Mouse (Mus musculus) myocyte (in vitro differentiated cells): ENCODE results near the gene Fam107b. TPM values are rescaled to one million over a fixed set of nuclear protein-coding genes. Genes with fewer than 3 reads are reported as not detected.

Experiments used
- H3K27me3 ChIP-seq: one replicate; pipeline ENCODE4 v1.6.1; 2011; ENCODE audit not compliant: control insufficient read depth, insufficient read depth, insufficient read length
- H3K36me3 ChIP-seq: one replicate; pipeline ENCODE4 v1.6.1; 2011; ENCODE audit not compliant: control insufficient read depth, insufficient read depth
- H3K4me2 ChIP-seq: one replicate; pipeline ENCODE4 v1.6.1; 2011; ENCODE audit warnings: low read depth, control low read depth
- H3K4me3 ChIP-seq: one replicate; pipeline ENCODE4 v1.5.1; 2011; ENCODE audit warnings: mild to moderate bottlenecking, control low read depth, moderate library complexity
- H3K79me2 ChIP-seq: one replicate; pipeline ENCODE4 v1.6.1; 2011; ENCODE audit not compliant: control insufficient read depth, insufficient read depth
- H3ac ChIP-seq: one replicate; pipeline ENCODE4 v1.6.1; 2011; ENCODE audit not compliant: control insufficient read depth, insufficient read length
- CEBPB ChIP-seq: IDR thresholded peaks from 2 replicates; pipeline ENCODE4 v1.6.1; 2011; ENCODE audit warnings: mild to moderate bottlenecking, moderate library complexity; ENCODE audit not compliant: poor library complexity, insufficient read depth, severe bottlenecking
- E2F4 ChIP-seq: IDR thresholded peaks from one replicate; pipeline ENCODE4 v1.6.1; 2011; ENCODE audit warnings: mild to moderate bottlenecking, control low read depth, moderate library complexity; ENCODE audit not compliant: insufficient read depth
- MAX ChIP-seq: IDR thresholded peaks from one replicate; pipeline ENCODE4 v1.6.1; 2011; ENCODE audit warnings: low read depth, mild to moderate bottlenecking, control low read depth
- MYOD1 ChIP-seq, 3 experiments: IDR thresholded peaks; one replicate each; pipeline ENCODE4 v1.6.1; 2011; ENCODE audit warnings: control low read depth in 2 of 3, low read depth in 2 of 3, mild to moderate bottlenecking in 2 of 3, moderate library complexity in 1 of 3; ENCODE audit not compliant: insufficient read length in 2 of 3, control insufficient read depth in 1 of 3
- MYOG ChIP-seq, 3 experiments: IDR thresholded peaks; one replicate each; pipeline ENCODE4 v1.6.1; 2011; ENCODE audit warnings: control low read depth in 2 of 3, low read depth in 2 of 3, mild to moderate bottlenecking in 2 of 3; ENCODE audit not compliant: insufficient read length in 2 of 3, control insufficient read depth in 1 of 3, insufficient read depth in 1 of 3
- POLR2A ChIP-seq: IDR thresholded peaks from one replicate; pipeline ENCODE4 v1.6.1; 2011; ENCODE audit warnings: low read depth, mild to moderate bottlenecking, control low read depth, moderate library complexity; ENCODE audit not compliant: insufficient read length
- POLR2AphosphoS2 ChIP-seq: IDR thresholded peaks from one replicate; pipeline ENCODE4 v1.6.1; 2011; ENCODE audit warnings: low read depth, control low read depth; ENCODE audit not compliant: insufficient read length
- REST ChIP-seq: IDR thresholded peaks from one replicate; pipeline ENCODE4 v1.6.1; 2011; ENCODE audit warnings: mild to moderate bottlenecking, control low read depth, moderate library complexity; ENCODE audit not compliant: insufficient read depth, insufficient read length
- SRF ChIP-seq: IDR thresholded peaks from one replicate; pipeline ENCODE4 v1.6.1; 2011; ENCODE audit warnings: low read depth; ENCODE audit not compliant: control insufficient read depth, insufficient read length
- TCF12 ChIP-seq: IDR thresholded peaks from one replicate; pipeline ENCODE4 v1.6.1; 2011; ENCODE audit warnings: mild to moderate bottlenecking, control low read depth; ENCODE audit not compliant: poor library complexity, insufficient read depth, severe bottlenecking
- TCF3 ChIP-seq: IDR thresholded peaks from one replicate; pipeline ENCODE4 v1.6.1; 2011; ENCODE audit warnings: low read depth, control low read depth; ENCODE audit not compliant: insufficient read length
- USF1 ChIP-seq: IDR thresholded peaks from one replicate; pipeline ENCODE4 v1.6.1; 2011; ENCODE audit warnings: low read depth, mild to moderate bottlenecking, control low read depth, moderate library complexity
- polyA plus RNA-seq: library from polyadenylated mRNA; unstranded; fragments of >200 nt; fragmentation: generic; extraction: Trizol; gene quantifications from one replicate; pipeline ENCODE4 v1.2.1, GENCODE M21; 2012; ENCODE audit warnings: missing spikeins

The Fam107b gene
- polyA plus RNA-seq, 1 experiment = 10.0 TPM

DNA sequence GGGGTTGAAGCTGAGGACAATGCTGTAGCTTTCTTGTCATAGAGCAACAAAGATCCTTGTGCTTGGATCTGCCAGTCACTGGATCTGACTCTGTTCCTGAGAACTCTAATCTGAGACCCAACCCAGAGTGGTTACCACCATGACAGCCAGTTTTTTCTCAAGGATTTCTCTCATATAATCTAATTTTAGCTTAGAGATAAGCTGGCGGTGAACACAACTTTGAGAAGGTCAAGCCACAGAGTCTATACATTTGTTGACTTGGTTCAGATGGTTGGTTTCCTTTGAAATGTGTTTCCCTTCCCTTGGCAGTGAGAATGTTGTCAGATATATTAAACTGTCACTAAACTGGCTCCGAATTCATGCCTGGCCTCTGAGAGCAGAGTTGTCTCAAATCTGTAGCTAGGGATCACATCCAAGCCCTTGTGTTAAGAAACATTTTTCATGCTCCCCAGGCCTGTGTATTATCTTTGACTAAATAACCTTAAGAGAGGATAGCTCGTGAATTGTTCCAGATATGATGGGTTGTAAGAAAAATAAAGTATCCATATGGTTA lies 15.0 kb downstream of the Fam107b start:
- TF ChIP-seq CEBPB = no peak
- no peak for TF ChIP-seq POLR2A
- no peak for TF ChIP-seq MAX
- TF ChIP-seq POLR2AphosphoS2 = no peak
- TF ChIP-seq USF1 = no peak
- TF ChIP-seq TCF3 = no peak
- no peak overlapping the region for H3ac ChIP-seq
- no peak overlapping the region for H3K4me2 ChIP-seq
- H3K27me3 ChIP-seq = no peaks in the 10 kb centered on the region
- no peaks in the 10 kb centered on the region for H3K36me3 ChIP-seq
- H3K4me3 ChIP-seq = no peak overlapping the region
- no peaks in the 10 kb centered on the region for H3K79me2 ChIP-seq

GRCm38 (mm10) chr2:3590086-3590915 lies 20.0 kb downstream of the Fam107b start:
- H3K4me3 ChIP-seq = no peak overlapping the region
- H3K27me3 ChIP-seq = no peaks in the 10 kb centered on the region
- no peaks in the 10 kb centered on the region for H3K79me2 ChIP-seq
- no peak overlapping the region for H3ac ChIP-seq
- H3K4me2 ChIP-seq = no peak overlapping the region
- H3K36me3 ChIP-seq = no peaks in the 10 kb centered on the region
- TF ChIP-seq E2F4 (no peak), MYOG (IDR thresholded peaks at IDR 0.05; ENCODE audit: control insufficient read depth in 1 of 3, insufficient read depth in 1 of 3, insufficient read length in 2 of 3, low read depth in 2 of 3) (no peak), POLR2A (no peak), CEBPB (no peak), TCF3 (no peak), SRF (no peak), MAX (no peak), TCF12 (no peak), MYOD1 (IDR thresholded peaks at IDR 0.05; ENCODE audit: control insufficient read depth in 1 of 3, insufficient read length in 2 of 3, low read depth in 2 of 3) (no peak), USF1 (no peak), REST (no peak), POLR2AphosphoS2 (no peak)

DNA sequence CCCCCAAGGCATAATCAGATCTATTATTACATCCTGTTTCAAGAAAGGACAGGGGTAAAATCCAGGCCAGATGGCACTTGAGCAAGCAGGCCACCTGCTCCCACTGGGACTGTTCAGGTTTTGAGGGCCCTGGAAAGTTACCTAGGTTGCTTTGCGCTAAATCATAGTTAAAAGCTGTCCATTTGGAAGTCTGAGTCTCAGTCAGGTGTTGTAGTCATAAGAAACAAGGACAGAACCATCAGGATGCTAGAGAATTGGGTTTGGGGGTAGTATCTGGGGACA lies 20.6 kb downstream of the Fam107b start:
- Histone ChIP-seq H3K4me3 (no peak overlapping the region), H3K27me3 (no peaks in the 10 kb centered on the region), H3K4me2 (no peak overlapping the region), H3ac (no peak overlapping the region), H3K79me2 (no peaks in the 10 kb centered on the region), H3K36me3 (no peaks in the 10 kb centered on the region)
- TF ChIP-seq CEBPB (no peak), POLR2A (no peak), TCF12 (no peak), REST (no peak), TCF3 (no peak), MYOD1 (IDR thresholded peaks at IDR 0.05; ENCODE audit: control insufficient read depth in 1 of 3, insufficient read length in 2 of 3, low read depth in 2 of 3) (no peak), USF1 (no peak), MAX (no peak), MYOG (IDR thresholded peaks at IDR 0.05; ENCODE audit: control insufficient read depth in 1 of 3, insufficient read depth in 1 of 3, insufficient read length in 2 of 3, low read depth in 2 of 3) (no peak), SRF (no peak), E2F4 (no peak), POLR2AphosphoS2 (no peak)

- no peaks in the 10 kb centered on the region for H3K27me3 ChIP-seq
- no peaks in the 10 kb centered on the region for H3K79me2 ChIP-seq
- TF ChIP-seq MAX = no peak
- TF ChIP-seq TCF12 = no peak
- no peak for TF ChIP-seq REST
- no peak for TF ChIP-seq E2F4
- TF ChIP-seq POLR2AphosphoS2 = no peak
- no peak for TF ChIP-seq POLR2A
- TF ChIP-seq MYOD1 (IDR thresholded peaks at IDR 0.05; ENCODE audit: control insufficient read depth in 1 of 3, insufficient read length in 2 of 3, low read depth in 2 of 3) = no peak
- TF ChIP-seq CEBPB = no peak
- TF ChIP-seq TCF3 = no peak
- TF ChIP-seq USF1 = no peak
- no peak for TF ChIP-seq MYOG (IDR thresholded peaks at IDR 0.05; ENCODE audit: control insufficient read depth in 1 of 3, insufficient read depth in 1 of 3, insufficient read length in 2 of 3, low read depth in 2 of 3)
- TF ChIP-seq SRF = no peak
- no peak overlapping the region for H3K4me3 ChIP-seq
- no peak overlapping the region for H3K4me2 ChIP-seq
- no peaks in the 10 kb centered on the region for H3K36me3 ChIP-seq
- no peak overlapping the region for H3ac ChIP-seq
Measured at GRCm38 (mm10) chr2:3594663-3595318, 24.5 kb downstream of the Fam107b start.
